Mouse (Mus musculus) forebrain, postnatal 0 days (tissue): ENCODE results near the gene Acly. TPM values are rescaled to one million over a fixed set of nuclear protein-coding genes. Genes with fewer than 3 reads are reported as not detected.

ENCODE experiments used
- ATAC-seq: fragments of 200-750 bp; cut with Nextera tagmentation; 2 replicates; pipeline ENCODE4 v1.8.0; 2017; ENCODE audit warnings: mild to moderate bottlenecking, moderate library complexity
- DNase-seq: peaks from one replicate; pipeline ENCODE4 v3.0.0-alpha.2; 2015
- H3K27ac ChIP-seq: fragments of 300-500 bp; sonication (generic); 2 replicates; pipeline ENCODE4 v1.5.1; 2014; ENCODE audit warnings: low read depth, mild to moderate bottlenecking, antibody characterized with exemption, low read length, moderate library complexity, mixed read lengths
- H3K27me3 ChIP-seq: fragments of 300-500 bp; sonication (generic); 2 replicates; pipeline ENCODE4 v1.6.1; 2014; ENCODE audit warnings: mild to moderate bottlenecking, low read length, mixed read lengths; ENCODE audit not compliant: insufficient read depth
- H3K36me3 ChIP-seq: fragments of 300-500 bp; sonication (generic); 2 replicates; pipeline ENCODE4 v1.6.1; 2014; ENCODE audit warnings: mild to moderate bottlenecking, moderate library complexity; ENCODE audit not compliant: insufficient read depth
- H3K4me1 ChIP-seq: fragments of 300-500 bp; sonication (generic); 2 replicates; pipeline ENCODE4 v1.6.1; 2014; ENCODE audit warnings: antibody characterized with exemption; ENCODE audit not compliant: insufficient read depth
- H3K4me2 ChIP-seq: fragments of 300-500 bp; sonication (generic); 2 replicates; pipeline ENCODE4 v1.6.1; 2014; ENCODE audit warnings: low read depth, mild to moderate bottlenecking, moderate library complexity
- H3K4me3 ChIP-seq: fragments of 300-500 bp; sonication (generic); 2 replicates; pipeline ENCODE4 v1.5.1; 2014; ENCODE audit warnings: low read depth, low read length, mixed read lengths
- H3K9ac ChIP-seq: fragments of 300-500 bp; sonication (generic); 2 replicates; pipeline ENCODE4 v1.6.1; 2014; ENCODE audit warnings: mild to moderate bottlenecking
- H3K9me3 ChIP-seq: fragments of 300-500 bp; sonication (generic); 2 replicates; pipeline ENCODE4 v1.6.1; 2016; ENCODE audit warnings: low read length
- CTCF ChIP-seq: sonication (generic); IDR thresholded peaks from 2 replicates; pipeline ENCODE4 v1.5.1; 2016; ENCODE audit warnings: antibody characterized with exemption, control low read depth, low read depth
- WGBS: fragments of 180-500 bp; shearing (Covaris S2); extraction: QIAGEN DNeasy Blood & Tissue Kit; methylation state at CpG from one replicate; pipeline ENCODE4 v1.1.7; 2014; 5-methylcytosine and 5-hydroxymethylcytosine counted together
- polyA plus RNA-seq: library from polyadenylated mRNA; unstranded; fragments of >200 nt; fragmentation: Nextera tagmentation; extraction: Ambion mirVana; gene quantifications from 2 replicates; pipeline ENCODE4 v1.2.1, GENCODE M21; 2015
- total RNA-seq: library from RNA; depleted of rRNA; stranded (reverse); fragments of >200 nt; gene quantifications from 2 replicates; pipeline ENCODE4 v1.2.3, GENCODE M21; 2014

The Acly gene
- total and polyA plus RNA-seq, 2 experiments from 2014 or later = 109 to 203 TPM

DNA sequence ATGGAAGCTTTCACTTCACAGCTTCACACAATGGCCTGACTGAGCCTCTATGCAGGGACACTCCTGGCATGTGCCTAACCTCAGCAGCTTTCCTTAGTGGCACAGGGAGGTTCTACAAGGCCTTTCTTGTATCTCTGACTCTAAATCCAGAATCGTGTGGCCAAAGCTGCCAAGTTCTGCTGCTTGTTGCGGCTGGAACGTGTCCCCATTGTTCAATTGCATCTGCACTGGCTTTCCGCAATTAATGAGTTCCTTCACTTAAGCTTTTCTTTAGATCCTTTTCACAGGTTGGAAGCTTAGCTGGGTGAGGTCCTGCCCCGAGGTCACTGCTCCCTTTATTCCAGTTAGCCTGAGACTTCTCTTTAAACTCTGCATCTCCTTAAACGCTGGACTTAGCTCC is 6.1 kb upstream of the Acly start:
- 6% methylated on average over 6 of the region's 6 CpGs for WGBS
- no peaks in the 10 kb centered on the region for H3K36me3 ChIP-seq
- ATAC-seq = no peak
- no peak overlapping the region for H3K9ac ChIP-seq
- H3K9me3 ChIP-seq = no peaks in the 10 kb centered on the region
- no peak for TF ChIP-seq CTCF
- no peak for DNase-seq
- H3K4me2 ChIP-seq = no peak overlapping the region
- H3K27ac ChIP-seq = no peak overlapping the region
- no peak overlapping the region for H3K4me3 ChIP-seq
- H3K4me1 ChIP-seq = no peaks in the 10 kb centered on the region
- no peaks in the 10 kb centered on the region; the same call in 1 of the 2 replicates for H3K27me3 ChIP-seq

DNA sequence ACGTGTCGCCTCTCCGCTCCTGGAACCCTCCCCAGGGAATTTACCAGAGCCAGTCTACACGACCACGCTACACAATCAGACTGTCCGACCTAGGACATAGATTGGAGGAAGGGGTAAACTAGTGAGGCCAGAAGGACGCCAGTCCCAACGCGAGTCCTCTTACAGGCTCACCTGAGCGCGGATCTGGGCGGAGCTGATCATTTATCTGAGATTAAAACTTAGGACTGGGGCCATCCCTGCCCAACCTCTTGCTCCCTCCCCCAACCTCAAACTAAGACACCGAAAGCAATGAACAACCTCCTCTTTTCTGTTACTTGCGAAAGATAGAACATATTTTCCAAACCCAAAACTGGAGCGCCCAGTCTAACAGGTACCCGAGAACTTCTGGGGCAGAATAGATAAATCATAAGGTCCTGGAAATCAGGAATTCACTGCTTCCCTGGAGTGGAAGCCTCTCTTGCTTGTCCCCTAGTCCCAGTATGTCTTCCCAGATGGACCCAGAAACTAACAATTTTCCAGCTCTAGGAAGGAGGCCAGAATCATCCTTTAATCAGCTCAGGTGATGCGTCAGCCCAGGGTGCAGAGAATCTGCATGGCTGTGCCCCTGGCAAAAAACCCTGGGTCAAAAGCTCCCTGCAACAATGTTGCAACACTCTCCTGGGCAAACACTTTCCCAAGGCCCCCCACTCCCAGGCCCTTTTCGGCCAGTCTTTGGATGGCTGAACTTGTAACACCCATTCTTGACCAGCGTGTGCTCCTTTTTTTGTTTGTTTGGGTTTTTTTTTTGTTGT is 770 bp upstream of the Acly start:
- Histone ChIP-seq H3K36me3 (peaks cover 2% of the 10 kb centered on the region; the same call in 1 of the 2 replicates), H3K4me1 (peaks cover 21% of the 10 kb centered on the region), H3K9me3 (no peaks in the 10 kb centered on the region), H3K27me3 (no peaks in the 10 kb centered on the region), H3K9ac (peak overlapping the region; percentile 64), H3K4me2 (peak overlapping the region; percentile 84), H3K27ac (peak overlapping the region; percentile 90), H3K4me3 (peak overlapping the region; percentile 92)
- WGBS = 23% methylated on average over 19 of the region's 19 CpGs
- no peak for TF ChIP-seq CTCF
- DNase-seq (no peak), ATAC-seq (no peak)

DNA sequence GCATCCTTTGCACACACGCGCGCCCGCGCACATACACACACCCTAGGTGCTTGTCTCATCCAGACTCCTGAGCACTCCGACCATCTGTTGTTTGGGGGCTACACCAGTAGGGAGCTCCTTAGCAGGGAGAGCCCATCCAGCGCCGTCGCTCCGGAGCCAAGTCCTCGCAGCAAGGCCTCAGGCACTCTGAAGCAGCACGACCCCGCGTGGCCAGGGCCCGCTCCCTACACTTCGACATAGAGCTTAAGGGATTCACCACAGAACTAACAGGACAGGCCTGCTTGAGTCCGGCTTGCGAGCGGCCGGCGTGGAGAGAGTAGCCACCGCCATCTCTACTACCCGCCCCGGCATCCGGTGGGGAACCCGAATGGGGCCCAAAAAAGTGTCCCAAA is 738 bp downstream of the Acly start:
- H3K9me3 ChIP-seq = no peaks in the 10 kb centered on the region
- peaks cover 21% of the 10 kb centered on the region for H3K4me1 ChIP-seq
- peak; percentile 55 for TF ChIP-seq CTCF
- H3K4me2 ChIP-seq = peak overlapping the region; percentile 84
- 2% methylated on average over 26 of the region's 26 CpGs for WGBS
- no peaks in the 10 kb centered on the region for H3K27me3 ChIP-seq
- H3K4me3 ChIP-seq = peak overlapping the region; percentile 92
- ATAC-seq (peak; percentile 34), DNase-seq (peak; percentile 76)
- H3K36me3 ChIP-seq = peaks cover 17% of the 10 kb centered on the region
- peak overlapping the region; percentile 73 for H3K9ac ChIP-seq
- peak overlapping the region; percentile 90 for H3K27ac ChIP-seq

DNA sequence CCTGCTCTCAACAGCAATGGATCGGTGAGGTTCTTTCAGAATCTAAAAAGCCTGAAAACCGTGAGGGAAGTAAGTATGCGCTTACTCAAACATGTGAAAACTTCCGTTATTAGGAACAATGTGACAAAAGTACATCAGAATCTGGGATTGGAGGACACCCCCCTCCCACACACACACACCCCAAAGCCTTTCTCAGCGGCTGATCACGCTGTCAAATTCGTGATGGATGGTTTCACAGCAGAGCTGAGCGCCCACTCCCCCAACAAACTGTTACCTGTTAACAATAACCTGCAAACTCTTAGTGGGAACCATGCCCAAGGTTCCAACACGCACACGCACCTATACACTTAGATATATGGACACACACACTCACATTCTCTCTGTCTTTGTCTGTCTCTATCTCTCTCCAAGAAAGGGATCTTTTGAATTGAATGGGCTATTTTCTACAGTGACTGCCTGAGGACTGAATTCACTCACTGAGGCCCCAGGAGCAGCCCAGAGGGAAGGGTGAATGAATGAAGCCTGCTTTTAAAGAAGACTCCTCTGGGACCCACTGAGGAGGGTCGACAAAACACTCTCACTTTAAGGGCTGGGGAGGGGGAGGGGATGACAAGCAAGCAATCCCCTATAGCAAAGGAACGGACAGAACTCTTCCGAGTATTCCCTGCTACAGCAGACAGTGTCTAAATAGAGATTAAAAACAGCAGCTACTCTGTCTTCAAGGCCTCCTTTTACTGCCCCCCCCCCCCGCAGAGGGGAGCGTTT is 1.6 kb downstream of the Acly start:
- H3K4me2 ChIP-seq = peak overlapping the region; percentile 84
- H3K36me3 ChIP-seq = peaks cover 25% of the 10 kb centered on the region
- ATAC-seq (no peak), DNase-seq (no peak)
- no peak for TF ChIP-seq CTCF
- peak overlapping the region; percentile 92 for H3K4me3 ChIP-seq
- no peaks in the 10 kb centered on the region for H3K9me3 ChIP-seq
- peak overlapping the region; percentile 90; the same call in 1 of the 2 replicates for H3K27ac ChIP-seq
- peak overlapping the region; percentile 73 for H3K9ac ChIP-seq
- 4% methylated on average over 15 of the region's 15 CpGs for WGBS
- no peaks in the 10 kb centered on the region for H3K27me3 ChIP-seq
- H3K4me1 ChIP-seq = peaks cover 21% of the 10 kb centered on the region

DNA sequence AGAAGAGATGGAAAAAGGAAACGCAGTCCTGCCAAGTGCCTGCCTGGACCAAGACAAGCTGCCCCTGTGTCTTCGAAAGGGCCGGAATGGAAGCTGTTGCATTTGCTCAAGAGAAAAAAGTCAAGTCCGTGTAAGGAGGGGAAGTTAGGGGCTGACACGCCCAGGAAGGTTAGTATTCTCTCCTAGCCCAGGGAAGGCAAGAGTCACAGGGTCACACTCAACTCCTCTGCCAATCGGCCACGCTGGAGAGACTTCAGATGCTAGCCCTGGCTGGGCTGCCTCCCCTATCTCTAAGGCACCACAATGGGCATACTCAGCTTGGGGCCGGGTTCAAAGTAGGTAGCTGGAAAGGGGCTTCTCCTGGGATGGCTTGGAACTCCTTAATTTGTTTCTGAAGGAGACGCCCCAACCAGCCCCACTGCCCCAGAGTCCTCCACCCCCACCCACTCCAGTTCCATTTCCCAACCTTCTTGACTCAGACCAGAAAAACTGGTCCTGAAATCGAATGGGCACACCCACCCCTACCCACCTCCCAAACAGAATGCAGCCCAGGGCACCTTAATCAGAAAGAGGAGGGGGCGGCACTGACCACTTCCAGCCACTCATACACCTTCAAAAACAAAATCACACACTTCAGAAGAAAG is 2.7 kb downstream of the Acly start:
- peaks cover 36% of the 10 kb centered on the region for H3K36me3 ChIP-seq
- no peaks in the 10 kb centered on the region for H3K9me3 ChIP-seq
- peaks cover 21% of the 10 kb centered on the region for H3K4me1 ChIP-seq
- peak overlapping the region; percentile 84 for H3K4me2 ChIP-seq
- DNase-seq (no peak), ATAC-seq (no peak)
- 0 out of 2 replicates have a peak overlapping the region, but pooled peaks have one; percentile 73 for H3K9ac ChIP-seq
- no peak overlapping the region for H3K27ac ChIP-seq
- H3K27me3 ChIP-seq = no peaks in the 10 kb centered on the region
- WGBS = 59% methylated on average over 11 of the region's 11 CpGs
- H3K4me3 ChIP-seq = peak overlapping the region; percentile 92; the same call in 1 of the 2 replicates
- no peak for TF ChIP-seq CTCF

DNA sequence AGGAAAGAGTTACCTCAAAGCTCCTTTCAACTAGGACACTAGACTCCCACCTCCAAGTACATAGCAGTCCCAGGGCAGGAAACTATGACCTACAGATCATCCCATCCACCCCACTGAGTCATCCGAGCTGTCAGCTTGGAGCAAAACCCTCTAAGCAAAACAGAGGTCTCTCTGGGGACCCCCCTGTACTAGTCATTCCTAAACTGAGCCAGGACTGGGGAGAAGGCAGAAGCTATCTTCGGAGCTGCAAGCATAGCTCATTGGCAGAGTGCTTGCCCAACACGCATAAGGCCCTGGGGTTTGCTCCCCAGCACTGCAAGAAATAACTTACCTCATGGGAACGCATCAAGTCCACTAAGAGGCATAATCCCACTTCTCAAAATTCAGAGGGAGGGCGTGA is 3.4 kb downstream of the Acly start:
- ATAC-seq (no peak), DNase-seq (no peak)
- TF ChIP-seq CTCF = no peak
- Histone ChIP-seq H3K9me3 (no peaks in the 10 kb centered on the region), H3K4me1 (peaks cover 21% of the 10 kb centered on the region), H3K4me2 (no peak overlapping the region), H3K27me3 (no peaks in the 10 kb centered on the region), H3K9ac (no peak overlapping the region), H3K27ac (no peak overlapping the region), H3K4me3 (no peak overlapping the region), H3K36me3 (peaks cover 44% of the 10 kb centered on the region)
- 90% methylated on average over 5 of the region's 5 CpGs for WGBS
